Mouse (Mus musculus) G1E (cell line): ENCODE results near the gene Cfap99.

Experiments
- CTCF ChIP-seq: IDR thresholded peaks from 2 replicates; pipeline ENCODE4 v1.5.1; 2012; ENCODE audit warnings: low read depth, low read length, inconsistent platforms, mixed read lengths
- GATA1 ChIP-seq: IDR thresholded peaks from 2 replicates; pipeline ENCODE4 v1.6.1; 2012; ENCODE audit warnings: borderline replicate concordance, low read length, inconsistent platforms, mixed read lengths
- POLR2AphosphoS5 ChIP-seq: IDR thresholded peaks from 2 replicates; pipeline ENCODE4 v1.6.1; 2012; ENCODE audit warnings: low read depth, low read length, inconsistent platforms; ENCODE audit not compliant: insufficient replicate concordance
- TAL1 ChIP-seq: conservative IDR thresholded peaks from 2 replicates; pipeline ENCODE4 v1.6.1; 2012; ENCODE audit warnings: low read depth, low read length, inconsistent platforms, mixed read lengths

- no peak for TF ChIP-seq CTCF
- TF ChIP-seq POLR2AphosphoS5: no peak
- TF ChIP-seq GATA1: no peak
- no peak for TF ChIP-seq TAL1
Observed at GRCm38 (mm10) chr5:34287838-34288145, 608 bp upstream of the Cfap99 start.
